Mouse (Mus musculus) erythroblast, adult 5-6 weeks (primary cell): ENCODE results near the gene Rnf187. TPM values are rescaled to one million over a fixed set of nuclear protein-coding genes. Genes with fewer than 3 reads are reported as not detected.

Experiments used
- ATAC-seq: replicated peaks from 2 replicates; pipeline ENCODE4 v1.8.0; 2016; ENCODE audit warnings: moderate number of reproducible peaks, mild to moderate bottlenecking, moderate TSS enrichment, inconsistent platforms; ENCODE audit not compliant: poor library complexity, low FRiP score, severe bottlenecking
- total RNA-seq, 2 experiments: library from RNA; stranded (forward) in 1 of 2; stranded (reverse) in 1 of 2; fragments of 150-400 nt in 1 of 2; fragments of 200-764, 138-1000 nt in 1 of 2; gene quantifications; 2 replicates each; pipeline versions ENCODE4 v1.2.3 to v1.2.4; 2015 to 2017; ENCODE audit warnings: low replicate concordance in 2 of 2

The Rnf187 gene
- total RNA-seq, 2 experiments from 2014 or later: 23.6 to 36.6 TPM

- ATAC-seq: peak; percentile 85
These were observed 10.1 kb upstream of the Rnf187 start, which contains the start of gene Hist3h2ba for GRCm38 (mm10) chr11:58948542-58949479. TSS of gene Hist3h2ba (plus strand) at chr11:58948920.

- peak; percentile 70 for ATAC-seq
These were observed 9.2 kb upstream of the Rnf187 start for GRCm38 (mm10) chr11:58947798-58948528.

- ATAC-seq: no peak
These were observed 8.6 kb upstream of the Rnf187 start for GRCm38 (mm10) chr11:58947306-58947705.

- ATAC-seq: no peak
These were observed 5.4 kb upstream of the Rnf187 start for GRCm38 (mm10) chr11:58944136-58944535.

- no peak; the same call in 1 of the 2 replicates for ATAC-seq
These were observed 348 bp upstream of the Rnf187 start for GRCm38 (mm10) chr11:58939088-58939439.

- peak; percentile 53 for ATAC-seq
These were observed 807 bp downstream of the Rnf187 start for GRCm38 (mm10) chr11:58937909-58938308.

- ATAC-seq: no peak
These were observed 7.1 kb downstream of the Rnf187 start for GRCm38 (mm10) chr11:58931576-58931975.

- peak; percentile 60 for ATAC-seq
These were observed 8.5 kb downstream of the Rnf187 start for GRCm38 (mm10) chr11:58930254-58930653.

GRCm38 (mm10) chr11:58929641-58930040, 9.1 kb downstream of the Rnf187 start:
- no peak for ATAC-seq

- no peak for ATAC-seq
These were observed 9.7 kb downstream of the Rnf187 start for GRCm38 (mm10) chr11:58929055-58929454.

- ATAC-seq: peak; percentile 76
These were observed 10.7 kb downstream of the Rnf187 start for GRCm38 (mm10) chr11:58927790-58928651.

- no peak for ATAC-seq
These were observed 11.7 kb downstream of the Rnf187 start for GRCm38 (mm10) chr11:58927053-58927452.

- no peak for ATAC-seq
These were observed 12.1 kb downstream of the Rnf187 start for GRCm38 (mm10) chr11:58926651-58927050.

- no peak for ATAC-seq
These were observed 16.3 kb downstream of the Rnf187 start for GRCm38 (mm10) chr11:58922420-58922819.

GRCm38 (mm10) chr11:58918759-58919158, 20.0 kb downstream of the Rnf187 start:
- ATAC-seq: peak; percentile 23

GRCm38 (mm10) chr11:58917745-58918366, 20.9 kb downstream of the Rnf187 start, which contains the start of gene Btnl10:
TSS of gene Btnl10 (plus strand) at chr11:58917908.
- peak; percentile 63 for ATAC-seq

GRCm38 (mm10) chr11:58916879-58917744, 21.6 kb downstream of the Rnf187 start:
- ATAC-seq: peak; percentile 59

GRCm38 (mm10) chr11:58914461-58915028, 24.2 kb downstream of the Rnf187 start:
- ATAC-seq: peak; percentile 40
